Comparison of ENCODE assay signal across 1 mouse cellular context in the genomic region with DNA sequence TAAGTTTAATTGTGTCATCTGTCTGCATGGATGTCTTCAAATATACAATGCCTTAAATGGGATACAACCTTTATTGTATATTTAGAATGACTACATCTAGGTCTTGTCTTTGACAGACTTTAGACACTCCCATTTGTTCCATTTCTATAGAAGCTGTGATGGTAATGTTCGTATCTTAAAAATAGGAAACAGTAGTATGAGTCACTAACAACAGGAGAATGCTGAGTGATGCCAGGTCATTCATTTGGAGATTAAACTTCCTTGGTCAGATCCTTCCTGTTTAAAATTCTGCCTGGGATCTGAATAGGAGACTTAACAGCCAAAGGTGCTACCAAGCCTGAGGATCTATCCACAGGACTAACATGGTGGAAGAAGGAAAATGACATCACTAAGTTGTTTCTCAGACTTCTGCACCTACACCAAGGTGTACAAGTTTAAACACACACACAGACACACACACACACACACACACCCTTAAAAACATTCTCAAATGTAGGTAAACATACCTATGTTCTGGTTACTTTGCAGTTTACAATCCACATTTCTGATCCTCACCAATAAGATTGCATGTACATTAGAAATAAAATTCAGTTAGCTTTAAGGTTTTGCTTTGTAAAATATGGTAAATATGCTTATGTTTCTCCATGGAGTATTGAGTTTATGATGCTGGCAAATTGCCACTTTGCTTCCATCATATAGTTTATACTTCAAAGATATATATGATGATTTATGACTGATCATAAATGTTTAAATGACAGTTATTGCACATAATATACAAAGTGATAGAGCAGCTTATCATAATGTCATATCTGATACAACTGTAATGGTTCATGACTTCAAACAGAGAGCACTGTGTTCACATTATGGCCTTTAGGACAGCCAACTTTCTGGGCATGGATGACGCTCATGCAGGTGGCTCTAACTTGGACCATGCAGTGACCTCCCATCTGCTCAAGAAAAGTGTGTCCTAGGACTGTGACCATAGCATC.
A peak's percentile ranks its signal among the peaks of the same experiment; 100 is the strongest.
TF ChIP-seq lines count a peak whose summit lies in the region.

No protein-coding gene starts in this region.

TF ChIP-seq in MEL, 35 proteins besides CTCF, POLR2A, EP300 and RAD21:
- TF ChIP-seq CHD2 (IDR thresholded peaks at IDR 0.05; ENCODE audit: low read length): no peak
- TF ChIP-seq TBP (IDR thresholded peaks at IDR 0.05; ENCODE audit: low read depth, low read length): no peak
- no peak for TF ChIP-seq MXI1 (IDR thresholded peaks at IDR 0.05; ENCODE audit: low read depth, low read length)
- no peak for TF ChIP-seq ELF1 (IDR thresholded peaks at IDR 0.05; ENCODE audit: low read depth, low read length)
- 0 out of 2 replicates have a peak, but pooled peaks have one; percentile 35 for TF ChIP-seq ETS1 (IDR thresholded peaks at IDR 0.05; ENCODE audit: low read depth, low read length)
- TF ChIP-seq UBTF (IDR thresholded peaks at IDR 0.05; ENCODE audit: borderline replicate concordance, insufficient read depth, low read depth, low read length): no peak
- TF ChIP-seq JUND (IDR thresholded peaks at IDR 0.05; ENCODE audit: low read depth, low read length): peak; percentile 72; the same call in 1 of the 2 replicates
- no peak for TF ChIP-seq ZC3H11A (IDR thresholded peaks at IDR 0.05; ENCODE audit: low read depth, low read length)
- TF ChIP-seq NRF1 (IDR thresholded peaks at IDR 0.05; ENCODE audit: insufficient read depth, low read depth, low read length, poor library complexity, severe bottlenecking): no peak
- TF ChIP-seq GABPA (IDR thresholded peaks at IDR 0.05; ENCODE audit: low read depth, low read length): no peak
- peak; percentile 22; the same call in 1 of the 2 replicates for TF ChIP-seq TAL1 (IDR thresholded peaks at IDR 0.05; ENCODE audit: low read length)
- no peak for TF ChIP-seq MYC (IDR thresholded peaks at IDR 0.05; ENCODE audit: low read depth, low read length)
- TF ChIP-seq KAT2A (conservative IDR thresholded peaks at IDR 0.05; ENCODE audit: low read depth, low read length): no peak
- no peak for TF ChIP-seq USF2 (IDR thresholded peaks at IDR 0.05; ENCODE audit: borderline replicate concordance in 1 of 2, insufficient read depth in 1 of 2, low read depth in 1 of 2, low read length in 2 of 2)
- no peak for TF ChIP-seq ZKSCAN1 (IDR thresholded peaks at IDR 0.05; ENCODE audit: low read depth, low read length)
- no peak for TF ChIP-seq CHD1 (IDR thresholded peaks at IDR 0.05; ENCODE audit: low read depth, low read length)
- TF ChIP-seq MAFK (IDR thresholded peaks at IDR 0.05; ENCODE audit: borderline replicate concordance, low read depth, low read length): no peak
- no peak for TF ChIP-seq MAZ (IDR thresholded peaks at IDR 0.05; ENCODE audit: low read depth, low read length)
